Mouse (Mus musculus) kidney, embryonic 14.5 days (tissue): Measurements from ENCODE around the gene Tom1l2. TPM values are rescaled to one million over a fixed set of nuclear protein-coding genes. Genes with fewer than 3 reads are reported as not detected.

Experiments
- microRNA-seq: library from miRNA; unstranded; fragments of <30 nt; microRNA quantifications from one replicate; pipeline ENCODE4, GENCODE M21; 2016
- polyA plus RNA-seq: library from polyadenylated mRNA; unstranded; fragments of >200 nt; fragmentation: Nextera tagmentation; extraction: Ambion mirVana; gene quantifications from 2 replicates; pipeline ENCODE4 v1.2.1, GENCODE M21; 2014

The Tom1l2 gene
- polyA plus RNA-seq, 1 experiment from 2014 or later: 19.3 TPM

Small RNAs within 50 kb of the gene (microRNA-seq; reads per million reads assigned to microRNA genes)
- gene Gm27711 (not detected), gene Mir6921 (not detected), gene Mir6922 (not detected)

Other genes starting within 250 kb of the Tom1l2 start
- gene Rai1, start 247.9 kb downstream of the Tom1l2 start, polyA plus RNA-seq: 29.1 and 34.4 TPM in 2 replicates
- 58.8 and 60.1 TPM in 2 replicates for gene Srebf1, start 130.3 kb downstream of the Tom1l2 start, polyA plus RNA-seq
- 1.3 and 1.5 TPM in 2 replicates for gene Drc3, start 424 bp upstream of the Tom1l2 start, polyA plus RNA-seq
- gene Gid4, start 64.2 kb upstream of the Tom1l2 start, polyA plus RNA-seq: 20.0 and 33.4 TPM in 2 replicates
- 46.5 and 54.9 TPM in 2 replicates for gene Atpaf2, start 65.6 kb upstream of the Tom1l2 start, polyA plus RNA-seq
- 118 and 123 TPM in 2 replicates for gene Drg2, start 101.7 kb upstream of the Tom1l2 start, polyA plus RNA-seq
- gene Myo15, start 116.4 kb upstream of the Tom1l2 start, polyA plus RNA-seq: 0.33 and 0.38 TPM in 2 replicates
- gene Alkbh5, start 183.5 kb upstream of the Tom1l2 start, polyA plus RNA-seq: 39.8 and 44.3 TPM in 2 replicates